Mouse (Mus musculus) liver, embryonic 16.5 days (tissue): ENCODE measurements around the gene Slc31a2. TPM values are rescaled to one million over a fixed set of nuclear protein-coding genes. Genes with fewer than 3 reads are reported as not detected.

Source experiments
- ATAC-seq: fragments of 200-750 bp; cut with Nextera tagmentation; 2 replicates; pipeline ENCODE4 v1.8.0; 2017; ENCODE audit warnings: low read depth, mild to moderate bottlenecking, moderate number of reproducible peaks, moderate library complexity
- H3K27ac ChIP-seq: fragments of 300-500 bp; sonication (generic); 2 replicates; pipeline ENCODE4 v1.5.1; 2014; ENCODE audit warnings: mild to moderate bottlenecking, low read length
- H3K27me3 ChIP-seq: fragments of 300-500 bp; sonication (generic); 2 replicates; pipeline ENCODE4 v1.6.1; 2014; ENCODE audit warnings: low read depth, low read length, mixed read lengths; ENCODE audit not compliant: control insufficient read depth, insufficient read depth
- H3K36me3 ChIP-seq: fragments of 300-500 bp; sonication (generic); 2 replicates; pipeline ENCODE4 v1.6.1; 2014; ENCODE audit warnings: mild to moderate bottlenecking; ENCODE audit not compliant: control insufficient read depth, insufficient read depth
- H3K4me1 ChIP-seq: fragments of 300-500 bp; sonication (generic); 2 replicates; pipeline ENCODE4 v1.6.1; 2014; ENCODE audit warnings: low read depth, low read length, mixed read lengths; ENCODE audit not compliant: control insufficient read depth
- H3K4me2 ChIP-seq: fragments of 300-500 bp; sonication (generic); 2 replicates; pipeline ENCODE4 v1.6.1; 2014; ENCODE audit warnings: low read depth, low read length, mixed read lengths
- H3K4me3 ChIP-seq: fragments of 300-500 bp; sonication (generic); 2 replicates; pipeline ENCODE4 v1.5.1; 2014; ENCODE audit warnings: low read depth, mild to moderate bottlenecking, low read length
- H3K9ac ChIP-seq: fragments of 300-500 bp; sonication (generic); 2 replicates; pipeline ENCODE4 v1.6.1; 2014; ENCODE audit warnings: low read depth, low read length
- H3K9me3 ChIP-seq: fragments of 300-500 bp; sonication (generic); replicated peaks from 2 replicates; pipeline ENCODE4 v1.6.1; 2016; ENCODE audit warnings: low read length; ENCODE audit not compliant: control insufficient read depth
- WGBS: fragments of 180-500 bp; shearing (Covaris S2); extraction: QIAGEN DNeasy Blood & Tissue Kit; methylation state at CpG from one replicate; pipeline ENCODE4 v1.1.7; 2014; ENCODE audit not compliant: insufficient replicate concordance; 5-methylcytosine and 5-hydroxymethylcytosine counted together
- polyA plus RNA-seq: library from polyadenylated mRNA; unstranded; fragments of >200 nt; fragmentation: Nextera tagmentation; extraction: Ambion mirVana; gene quantifications from 2 replicates; pipeline ENCODE4 v1.2.1, GENCODE M21; 2015

The Slc31a2 gene
- polyA plus RNA-seq, result 9.7 and 10.7 TPM in 2 replicates

- no peaks in the 10 kb centered on the region for H3K4me1 ChIP-seq
- no peaks in the 10 kb centered on the region for H3K9me3 ChIP-seq
- no peak within 1 kb of the TSS for H3K27ac ChIP-seq
- no peaks in the 10 kb centered on the region for H3K36me3 ChIP-seq
- no peak within 1 kb of the TSS for H3K4me3 ChIP-seq
- no peak within 1 kb of the TSS for H3K4me2 ChIP-seq
- ATAC-seq, result no peak
- 38% methylated on average over 2 of the region's 2 CpGs for WGBS
- no peaks in the 10 kb centered on the region for H3K27me3 ChIP-seq
- H3K9ac ChIP-seq, result no peak within 1 kb of the TSS
Measured at GRCm38 (mm10) chr4:62262276-62262675, at the start of gene Slc31a2. Gene Slc31a2 (plus strand): TSS chr4:62262562.

- H3K9me3 ChIP-seq, result no peaks in the 10 kb centered on the region
- peaks cover 3% of the 10 kb centered on the region; the same call in 1 of the 2 replicates for H3K27me3 ChIP-seq
- ATAC-seq, result no peak
- H3K9ac ChIP-seq, result no peak overlapping the region
- no peak overlapping the region for H3K4me3 ChIP-seq
- no peaks in the 10 kb centered on the region for H3K4me1 ChIP-seq
- no peak overlapping the region for H3K4me2 ChIP-seq
- no peak overlapping the region for H3K27ac ChIP-seq
- WGBS, result 49% methylated on average over 2 of the region's 2 CpGs
- no peaks in the 10 kb centered on the region for H3K36me3 ChIP-seq
Measured at GRCm38 (mm10) chr4:62213490-62213889, 48.9 kb upstream of the Slc31a2 start.

DNA sequence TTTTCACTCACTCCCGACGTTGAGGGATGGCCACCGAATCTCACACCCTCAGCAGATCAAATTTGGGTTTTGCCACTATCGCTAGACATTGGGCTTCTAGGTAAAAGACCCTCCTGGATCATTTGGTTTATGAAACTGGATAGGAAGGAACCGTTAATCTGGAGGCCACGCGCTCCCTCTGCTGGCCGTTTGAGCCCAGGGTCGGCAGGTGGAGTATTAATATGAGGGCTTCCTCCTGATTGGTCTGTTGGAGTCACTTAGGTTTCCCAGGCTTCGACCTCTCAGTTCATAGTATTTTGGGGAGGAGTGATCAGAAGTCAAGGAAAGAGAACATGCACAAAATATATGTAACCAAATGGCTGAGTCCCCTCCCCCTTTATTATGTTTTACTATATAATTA, 34.0 kb upstream of the Slc31a2 start:
- Histone ChIP-seq H3K9ac (no peak overlapping the region), H3K4me2 (no peak overlapping the region), H3K27ac (no peak overlapping the region), H3K36me3 (no peaks in the 10 kb centered on the region), H3K9me3 (no peaks in the 10 kb centered on the region), H3K27me3 (no peaks in the 10 kb centered on the region), H3K4me3 (no peak overlapping the region), H3K4me1 (no peaks in the 10 kb centered on the region)
- ATAC-seq, result no peak
- WGBS, result 16% methylated on average over 10 of the region's 10 CpGs

DNA sequence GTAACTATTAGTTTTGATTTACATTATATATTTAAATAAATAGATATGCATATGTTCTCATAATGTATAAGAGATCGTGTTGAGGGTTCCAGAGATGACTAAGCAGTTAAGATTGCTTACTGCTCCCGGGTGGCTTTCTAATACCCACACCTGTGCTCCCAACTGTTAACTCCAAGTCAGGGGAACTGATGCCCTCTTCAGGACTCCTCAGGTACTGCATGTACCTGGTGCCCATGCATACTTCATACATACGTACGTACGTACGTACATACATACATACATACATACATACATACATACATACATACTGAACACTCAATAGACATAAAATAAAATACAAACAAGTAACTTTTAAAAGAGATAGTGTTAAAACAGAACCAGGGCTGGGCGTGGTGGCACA, 32.9 kb upstream of the Slc31a2 start:
- no peaks in the 10 kb centered on the region for H3K9me3 ChIP-seq
- no peaks in the 10 kb centered on the region for H3K27me3 ChIP-seq
- H3K4me2 ChIP-seq, result no peak overlapping the region
- ATAC-seq, result no peak
- no peaks in the 10 kb centered on the region for H3K36me3 ChIP-seq
- H3K9ac ChIP-seq, result no peak overlapping the region
- H3K4me3 ChIP-seq, result no peak overlapping the region
- 65% methylated on average over 7 of the region's 7 CpGs for WGBS
- H3K4me1 ChIP-seq, result no peaks in the 10 kb centered on the region
- H3K27ac ChIP-seq, result no peak overlapping the region

DNA sequence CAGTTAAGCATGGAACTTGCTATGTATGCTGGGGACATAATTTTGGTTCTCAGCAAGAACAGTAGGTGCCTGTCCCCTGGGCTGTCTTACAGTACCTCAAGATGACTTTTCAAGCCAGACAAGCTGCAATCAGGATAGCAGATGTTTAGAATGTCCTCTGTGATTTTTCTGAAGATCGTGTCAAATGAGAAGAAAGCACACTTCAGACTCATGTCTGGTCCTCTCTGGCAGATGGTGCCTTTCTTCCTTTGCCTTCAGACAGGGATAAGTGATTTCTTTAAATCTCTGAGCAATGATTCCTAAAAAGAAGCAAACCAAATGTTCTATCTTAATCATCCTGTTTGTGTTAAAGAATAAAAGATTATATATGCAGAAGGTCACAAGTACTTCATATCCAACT, 32.2 kb upstream of the Slc31a2 start:
- H3K9ac ChIP-seq, result no peak overlapping the region
- no peak overlapping the region for H3K4me3 ChIP-seq
- H3K4me1 ChIP-seq, result no peaks in the 10 kb centered on the region
- 60% methylated on average over 1 of the region's 1 CpGs for WGBS
- ATAC-seq, result no peak
- H3K4me2 ChIP-seq, result no peak overlapping the region
- no peaks in the 10 kb centered on the region for H3K9me3 ChIP-seq
- H3K36me3 ChIP-seq, result no peaks in the 10 kb centered on the region
- no peaks in the 10 kb centered on the region for H3K27me3 ChIP-seq
- no peak overlapping the region for H3K27ac ChIP-seq

DNA sequence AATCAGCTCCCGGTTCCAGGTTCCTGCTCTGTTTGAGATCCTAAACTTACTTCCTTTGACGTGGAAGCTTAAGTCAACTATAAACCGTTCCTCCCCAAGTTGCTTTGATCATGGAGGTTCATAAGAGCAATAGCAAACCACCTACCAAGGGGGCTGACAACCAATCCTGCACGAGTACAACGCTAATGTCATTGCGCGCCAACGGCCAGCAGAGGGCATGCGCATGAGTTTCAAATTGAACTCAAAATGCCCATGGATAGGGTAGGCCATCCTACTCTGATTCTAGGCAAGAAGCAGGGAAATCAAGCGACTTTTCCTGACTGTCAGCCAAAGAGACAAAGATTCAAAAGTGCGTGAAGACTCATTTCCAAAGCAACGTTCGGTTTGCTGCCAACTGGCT, 31.6 kb upstream of the Slc31a2 start, which contains the start of gene Zfp37:
Gene Zfp37 (minus strand): TSS at position 279 of the 400 bp plus-strand sequence.
- WGBS, result 57% methylated on average over 13 of the region's 13 CpGs
- Histone ChIP-seq H3K9me3 (no peaks in the 10 kb centered on the region), H3K27ac (no peak within 1 kb of the TSS), H3K4me3 (no peak within 1 kb of the TSS), H3K4me1 (no peaks in the 10 kb centered on the region), H3K36me3 (no peaks in the 10 kb centered on the region), H3K27me3 (no peaks in the 10 kb centered on the region), H3K9ac (no peak within 1 kb of the TSS), H3K4me2 (no peak within 1 kb of the TSS)
- ATAC-seq, result no peak

DNA sequence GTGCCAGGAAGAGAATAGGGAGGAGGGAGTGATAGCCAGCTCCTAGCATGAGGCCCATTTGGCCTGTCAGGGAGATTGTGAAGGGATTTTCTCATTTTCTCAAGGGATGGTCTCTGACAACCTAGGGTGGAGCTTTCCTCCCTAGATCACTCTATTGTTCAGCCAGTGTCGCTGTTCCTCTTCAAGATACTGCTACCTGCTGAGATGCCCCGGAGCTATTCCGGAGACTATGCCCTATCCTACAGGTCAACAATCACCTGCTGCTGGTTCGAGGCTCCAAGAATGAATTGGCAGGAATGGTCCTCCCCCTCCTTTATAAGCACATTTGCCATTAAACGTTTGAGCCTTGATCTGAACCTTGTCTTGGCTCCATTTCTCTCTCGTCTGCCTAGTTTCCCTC, 21.8 kb upstream of the Slc31a2 start:
- Histone ChIP-seq H3K9ac (no peak overlapping the region), H3K9me3 (no peaks in the 10 kb centered on the region), H3K27me3 (no peaks in the 10 kb centered on the region), H3K4me3 (no peak overlapping the region), H3K4me1 (no peaks in the 10 kb centered on the region), H3K27ac (no peak overlapping the region), H3K36me3 (no peaks in the 10 kb centered on the region), H3K4me2 (no peak overlapping the region)
- 46% methylated on average over 6 of the region's 6 CpGs for WGBS
- no peak for ATAC-seq

GRCm38 (mm10) chr4:62248328-62248727, 14.0 kb upstream of the Slc31a2 start:
- Histone ChIP-seq H3K36me3 (no peaks in the 10 kb centered on the region), H3K9me3 (no peaks in the 10 kb centered on the region), H3K9ac (no peak overlapping the region), H3K27ac (no peak overlapping the region), H3K4me1 (no peaks in the 10 kb centered on the region), H3K27me3 (no peaks in the 10 kb centered on the region), H3K4me3 (no peak overlapping the region), H3K4me2 (no peak overlapping the region)
- no peak for ATAC-seq
- WGBS, result 14% methylated on average over 4 of the region's 4 CpGs

DNA sequence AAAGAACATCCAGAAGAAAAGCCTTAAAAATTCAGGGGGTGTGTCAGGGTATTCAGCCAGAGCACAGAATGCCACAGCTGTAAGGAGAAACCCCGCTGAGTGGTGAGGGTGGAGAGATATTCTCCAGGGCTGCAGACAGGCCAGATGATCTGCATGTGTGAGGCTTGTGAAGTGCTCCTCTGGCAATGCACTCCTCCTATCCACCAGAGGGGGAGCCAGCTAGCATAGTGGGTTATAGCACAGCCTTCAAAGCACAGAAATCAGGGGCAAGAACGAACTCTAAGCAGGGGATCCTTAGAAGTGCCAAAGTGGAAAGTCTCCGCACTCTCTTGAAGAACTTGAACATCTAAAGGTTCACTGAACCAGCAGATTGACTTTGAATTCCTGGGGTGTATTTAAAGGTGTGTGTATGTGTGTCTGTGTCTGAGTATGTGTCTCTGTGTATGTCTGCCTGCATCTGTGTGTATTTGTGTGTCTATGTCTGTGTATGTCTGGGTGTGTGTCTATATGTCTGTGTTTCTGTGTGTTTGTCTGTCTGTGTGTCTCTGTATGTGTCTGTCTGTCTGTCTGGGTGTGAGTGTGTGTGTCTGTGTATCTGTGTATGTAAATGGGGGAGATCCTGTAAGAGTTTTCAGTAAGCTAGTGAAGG, 11.3 kb upstream of the Slc31a2 start:
- H3K9me3 ChIP-seq, result no peaks in the 10 kb centered on the region
- H3K4me2 ChIP-seq, result no peak overlapping the region
- 39% methylated on average over 3 of the region's 3 CpGs for WGBS
- no peak overlapping the region for H3K4me3 ChIP-seq
- no peaks in the 10 kb centered on the region for H3K27me3 ChIP-seq
- ATAC-seq, result no peak
- no peak overlapping the region for H3K9ac ChIP-seq
- no peak overlapping the region for H3K27ac ChIP-seq
- no peaks in the 10 kb centered on the region for H3K4me1 ChIP-seq
- H3K36me3 ChIP-seq, result no peaks in the 10 kb centered on the region
